Mouse (Mus musculus): ENCODE data around the gene N4bp1. TPM values are rescaled to one million over a fixed set of nuclear protein-coding genes. Genes with fewer than 3 reads are reported as not detected.
A peak's percentile ranks its signal among the peaks of the same experiment; 100 is the strongest.

The N4bp1 gene
- polyA plus RNA-seq, 1 experiment, result 7.6 TPM

DNA sequence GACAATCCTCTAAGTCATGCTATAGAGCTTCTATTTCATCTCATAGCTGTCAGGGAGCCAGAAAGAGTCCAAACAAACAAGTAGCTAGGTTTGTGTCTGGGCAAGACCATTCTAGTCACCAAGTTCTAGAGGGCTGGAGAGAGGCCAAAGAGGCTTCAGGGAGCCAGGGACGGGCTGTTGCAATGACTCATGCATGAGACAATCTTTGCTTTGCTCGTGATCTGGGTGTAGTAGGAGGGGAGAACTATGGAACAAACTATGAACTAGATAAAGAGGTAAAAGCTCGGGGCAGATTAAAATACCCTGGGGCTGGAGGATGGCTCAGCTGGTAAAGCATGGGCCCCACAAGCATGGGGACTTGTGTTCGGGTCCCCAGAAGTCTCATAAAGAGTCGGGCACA, 116.6 kb downstream of the N4bp1 start:
- Histone ChIP-seq H3K27me3 (ENCODE audit: control insufficient read depth, insufficient read depth, insufficient read length) (no peaks in the 10 kb centered on the region), H3K36me3 (ENCODE audit: control insufficient read depth, insufficient read depth) (no peaks in the 10 kb centered on the region), H3K79me2 (ENCODE audit: control insufficient read depth, insufficient read depth) (no peaks in the 10 kb centered on the region), H3K4me3 (no peak overlapping the region), H3ac (ENCODE audit: control insufficient read depth, insufficient read length) (no peak overlapping the region), H3K4me2 (ENCODE audit: low read depth) (peak overlapping the region; percentile 44)
- 0 out of 2 replicates have a peak, but pooled peaks have one; percentile 49 for TF ChIP-seq CEBPB (IDR thresholded peaks at IDR 0.05; ENCODE audit: insufficient read depth, poor library complexity, severe bottlenecking)
- TF ChIP-seq POLR2AphosphoS2 (IDR thresholded peaks at IDR 0.05; ENCODE audit: insufficient read length, low read depth), result no peak

DNA sequence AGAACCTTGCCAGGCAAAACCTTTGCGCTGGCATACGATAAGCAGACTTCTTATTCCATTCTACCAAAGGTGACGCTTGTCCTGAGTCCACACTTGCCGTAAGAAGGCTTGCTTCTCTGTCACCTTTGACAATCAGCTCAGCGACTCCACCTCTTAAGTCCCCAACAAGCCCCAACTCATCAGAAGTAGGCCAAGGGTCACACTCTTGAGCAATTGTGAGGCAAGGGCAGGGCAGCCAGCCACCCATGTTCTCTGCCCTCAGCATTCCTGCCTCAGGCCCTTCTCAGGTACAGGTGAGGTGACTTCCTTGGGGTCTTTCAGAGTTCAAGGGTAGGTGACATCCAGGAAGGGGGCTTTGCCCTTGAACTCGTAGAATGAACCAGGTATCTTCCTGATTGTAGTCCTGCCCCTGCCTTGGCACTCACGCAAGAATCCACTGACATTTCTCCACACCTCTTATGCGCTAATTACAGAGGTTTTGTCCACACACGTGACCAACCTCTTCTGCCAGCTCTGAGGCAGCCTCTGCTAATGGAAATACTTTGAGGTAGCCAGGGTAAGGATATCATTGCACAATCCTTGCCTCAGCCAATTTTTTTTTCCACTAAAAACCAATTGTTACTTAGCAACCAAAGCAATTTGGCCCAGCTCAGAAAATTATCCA, 118.4 kb downstream of the N4bp1 start:
- H3K79me2 ChIP-seq (ENCODE audit: control insufficient read depth, insufficient read depth), result no peaks in the 10 kb centered on the region
- H3K4me2 ChIP-seq (ENCODE audit: low read depth), result no peak overlapping the region
- no peaks in the 10 kb centered on the region for H3K27me3 ChIP-seq (ENCODE audit: control insufficient read depth, insufficient read depth, insufficient read length)
- no peaks in the 10 kb centered on the region for H3K36me3 ChIP-seq (ENCODE audit: control insufficient read depth, insufficient read depth)
- no peak for TF ChIP-seq TCF12 (IDR thresholded peaks at IDR 0.05; ENCODE audit: insufficient read depth, poor library complexity, severe bottlenecking)
- TF ChIP-seq MYOG (IDR thresholded peaks at IDR 0.05; ENCODE audit: control insufficient read depth in 1 of 3, insufficient read depth in 1 of 3, insufficient read length in 2 of 3, low read depth in 2 of 3), result no peak
- TF ChIP-seq MAX (IDR thresholded peaks at IDR 0.05; ENCODE audit: low read depth), result no peak
- no peak for TF ChIP-seq CEBPB (IDR thresholded peaks at IDR 0.05; ENCODE audit: insufficient read depth, poor library complexity, severe bottlenecking)
- TF ChIP-seq MYOD1 (IDR thresholded peaks at IDR 0.05; ENCODE audit: control insufficient read depth in 1 of 3, insufficient read length in 2 of 3, low read depth in 2 of 3), result no peak
- no peak for TF ChIP-seq POLR2A (IDR thresholded peaks at IDR 0.05; ENCODE audit: insufficient read length, low read depth)
- no peak overlapping the region for H3K4me3 ChIP-seq
- no peak overlapping the region for H3ac ChIP-seq (ENCODE audit: control insufficient read depth, insufficient read length)

GRCm38 (mm10) chr8:86765669-86766068, 119.4 kb downstream of the N4bp1 start:
- Histone ChIP-seq H3K4me3 (no peak overlapping the region), H3ac (ENCODE audit: control insufficient read depth, insufficient read length) (no peak overlapping the region), H3K27me3 (ENCODE audit: control insufficient read depth, insufficient read depth, insufficient read length) (no peaks in the 10 kb centered on the region), H3K79me2 (ENCODE audit: control insufficient read depth, insufficient read depth) (no peaks in the 10 kb centered on the region), H3K36me3 (ENCODE audit: control insufficient read depth, insufficient read depth) (no peaks in the 10 kb centered on the region), H3K4me2 (ENCODE audit: low read depth) (no peak overlapping the region)
- TF ChIP-seq MYOD1 (IDR thresholded peaks at IDR 0.05; ENCODE audit: control insufficient read depth in 1 of 3, insufficient read length in 2 of 3, low read depth in 2 of 3), result no peak
- no peak for TF ChIP-seq USF1 (IDR thresholded peaks at IDR 0.05; ENCODE audit: low read depth)
- no peak for TF ChIP-seq POLR2A (IDR thresholded peaks at IDR 0.05; ENCODE audit: insufficient read length, low read depth)
- no peak for TF ChIP-seq E2F4 (IDR thresholded peaks at IDR 0.05; ENCODE audit: insufficient read depth)
- no peak for TF ChIP-seq MYOG (IDR thresholded peaks at IDR 0.05; ENCODE audit: control insufficient read depth in 1 of 3, insufficient read depth in 1 of 3, insufficient read length in 2 of 3, low read depth in 2 of 3)

DNA sequence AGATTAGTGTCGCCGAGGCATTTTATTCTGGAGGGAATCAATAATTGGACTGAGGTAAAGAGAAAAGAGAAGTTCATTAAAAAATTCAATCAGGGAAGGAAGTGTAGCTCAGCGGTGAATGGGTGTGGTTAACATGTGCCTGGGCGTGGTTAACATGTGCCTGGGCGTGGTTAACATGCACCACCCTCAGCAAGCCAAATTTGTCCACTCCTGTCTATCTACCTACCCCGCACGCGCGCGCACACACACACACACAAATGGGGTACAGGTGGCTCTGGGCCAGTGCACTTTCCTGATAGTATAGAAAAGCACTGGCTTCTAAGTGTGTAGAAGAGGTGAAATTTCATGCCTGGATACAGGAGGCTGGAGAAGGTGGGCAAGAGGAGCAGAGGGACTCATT, 119.9 kb downstream of the N4bp1 start:
- Histone ChIP-seq H3ac (ENCODE audit: control insufficient read depth, insufficient read length) (no peak overlapping the region), H3K36me3 (ENCODE audit: control insufficient read depth, insufficient read depth) (no peaks in the 10 kb centered on the region), H3K4me3 (no peak overlapping the region), H3K27me3 (ENCODE audit: control insufficient read depth, insufficient read depth, insufficient read length) (no peaks in the 10 kb centered on the region), H3K4me2 (ENCODE audit: low read depth) (no peak overlapping the region), H3K79me2 (ENCODE audit: control insufficient read depth, insufficient read depth) (no peaks in the 10 kb centered on the region)
- TF ChIP-seq MAX (IDR thresholded peaks at IDR 0.05; ENCODE audit: low read depth) (no peak), CEBPB (IDR thresholded peaks at IDR 0.05; ENCODE audit: insufficient read depth, poor library complexity, severe bottlenecking) (no peak), REST (IDR thresholded peaks at IDR 0.05; ENCODE audit: insufficient read depth, insufficient read length) (no peak)

GRCm38 (mm10) chr8:86762806-86763205, 122.3 kb downstream of the N4bp1 start:
- no peak for TF ChIP-seq MYOD1 (IDR thresholded peaks at IDR 0.05; ENCODE audit: control insufficient read depth in 1 of 3, insufficient read length in 2 of 3, low read depth in 2 of 3)
- TF ChIP-seq E2F4 (IDR thresholded peaks at IDR 0.05; ENCODE audit: insufficient read depth), result no peak
- no peak for TF ChIP-seq POLR2A (IDR thresholded peaks at IDR 0.05; ENCODE audit: insufficient read length, low read depth)
- TF ChIP-seq MYOG (IDR thresholded peaks at IDR 0.05; ENCODE audit: control insufficient read depth in 1 of 3, insufficient read depth in 1 of 3, insufficient read length in 2 of 3, low read depth in 2 of 3), result no peak
- TF ChIP-seq MAX (IDR thresholded peaks at IDR 0.05; ENCODE audit: low read depth), result no peak
- TF ChIP-seq TCF3 (IDR thresholded peaks at IDR 0.05; ENCODE audit: insufficient read length, low read depth), result no peak
- no peak for TF ChIP-seq USF1 (IDR thresholded peaks at IDR 0.05; ENCODE audit: low read depth)
- TF ChIP-seq TCF12 (IDR thresholded peaks at IDR 0.05; ENCODE audit: insufficient read depth, poor library complexity, severe bottlenecking), result no peak
- TF ChIP-seq REST (IDR thresholded peaks at IDR 0.05; ENCODE audit: insufficient read depth, insufficient read length), result no peak
- no peak for TF ChIP-seq CEBPB (IDR thresholded peaks at IDR 0.05; ENCODE audit: insufficient read depth, poor library complexity, severe bottlenecking)
- no peak for TF ChIP-seq SRF (IDR thresholded peaks at IDR 0.05; ENCODE audit: control insufficient read depth, insufficient read length, low read depth)
- no peak for TF ChIP-seq POLR2AphosphoS2 (IDR thresholded peaks at IDR 0.05; ENCODE audit: insufficient read length, low read depth)
- no peaks in the 10 kb centered on the region for H3K27me3 ChIP-seq (ENCODE audit: control insufficient read depth, insufficient read depth, insufficient read length)
- H3K79me2 ChIP-seq (ENCODE audit: control insufficient read depth, insufficient read depth), result no peaks in the 10 kb centered on the region

More at GRCm38 (mm10) chr8:86762806-86763205, 122.3 kb downstream of the N4bp1 start:
- Histone ChIP-seq H3K4me3 (no peak overlapping the region), H3K36me3 (ENCODE audit: control insufficient read depth, insufficient read depth) (no peaks in the 10 kb centered on the region), H3ac (ENCODE audit: control insufficient read depth, insufficient read length) (no peak overlapping the region), H3K4me2 (ENCODE audit: low read depth) (no peak overlapping the region)

All from myocyte (in vitro differentiated cells).